Mouse (Mus musculus) stomach, embryonic 15.5 days (tissue): ENCODE data around the gene Carns1. TPM values are rescaled to one million over a fixed set of nuclear protein-coding genes. Genes with fewer than 3 reads are reported as not detected.
A peak's percentile ranks its signal among the peaks of the same experiment; 100 is the strongest.

ENCODE experiments used
- ATAC-seq: fragments of 200-750 bp; cut with Nextera tagmentation; 2 replicates; pipeline ENCODE4 v1.8.0; 2017; ENCODE audit warnings: low read depth, moderate number of reproducible peaks, moderate TSS enrichment; ENCODE audit not compliant: insufficient read depth, low FRiP score
- H3K27ac ChIP-seq: fragments of 300-500 bp; sonication (generic); 2 replicates; pipeline ENCODE4 v1.5.1; 2015; ENCODE audit warnings: mild to moderate bottlenecking, inconsistent platforms
- H3K27me3 ChIP-seq: fragments of 300-500 bp; sonication (generic); replicated peaks from 2 replicates; pipeline ENCODE4 v1.6.1; 2015; ENCODE audit warnings: inconsistent platforms
- H3K36me3 ChIP-seq: fragments of 300-500 bp; sonication (generic); 2 replicates; pipeline ENCODE4 v1.6.1; 2015; ENCODE audit warnings: inconsistent platforms
- H3K4me1 ChIP-seq: fragments of 300-500 bp; sonication (generic); 2 replicates; pipeline ENCODE4 v1.6.1; 2015; ENCODE audit warnings: inconsistent platforms
- H3K4me2 ChIP-seq: fragments of 300-500 bp; sonication (generic); 2 replicates; pipeline ENCODE4 v1.6.1; 2015; ENCODE audit warnings: mild to moderate bottlenecking, inconsistent platforms
- H3K4me3 ChIP-seq: fragments of 300-500 bp; sonication (generic); replicated peaks from 2 replicates; pipeline ENCODE4 v1.5.1; 2015; ENCODE audit warnings: inconsistent platforms
- H3K9ac ChIP-seq: fragments of 300-500 bp; sonication (generic); 2 replicates; pipeline ENCODE4 v1.6.1; 2015; ENCODE audit warnings: inconsistent platforms
- H3K9me3 ChIP-seq: fragments of 300-500 bp; sonication (generic); 2 replicates; pipeline ENCODE4 v1.6.1; 2016; ENCODE audit warnings: inconsistent platforms
- WGBS: fragments of 180-500 bp; shearing (Covaris S2); methylation state at CpG from one replicate; pipeline ENCODE4 v1.1.7; 2015; 5-methylcytosine and 5-hydroxymethylcytosine counted together
- polyA plus RNA-seq: library from polyadenylated mRNA; unstranded; fragments of >200 nt; fragmentation: Nextera tagmentation; extraction: Ambion mirVana; gene quantifications from 2 replicates; pipeline ENCODE4 v1.2.1, GENCODE M21; 2015

Carns1 gene
- polyA plus RNA-seq, 1 experiment from 2014 or later: 1.5 TPM

- H3K27ac ChIP-seq: no peak overlapping the region
- no peaks in the 10 kb centered on the region for H3K27me3 ChIP-seq
- H3K36me3 ChIP-seq: peaks cover 48% of the 10 kb centered on the region
- 61% methylated on average over 3 of the region's 3 CpGs for WGBS
- no peaks in the 10 kb centered on the region for H3K9me3 ChIP-seq
- H3K4me3 ChIP-seq: no peak overlapping the region
- peaks cover 33% of the 10 kb centered on the region for H3K4me1 ChIP-seq
- no peak overlapping the region for H3K4me2 ChIP-seq
- no peak overlapping the region for H3K9ac ChIP-seq
- ATAC-seq: no peak
Observed at GRCm38 (mm10) chr19:4197180-4197579, 21.9 kb upstream of the Carns1 start.

- H3K27ac ChIP-seq: 0 out of 2 replicates have a peak overlapping the region, but pooled peaks have one; percentile 16
- H3K4me1 ChIP-seq: peaks cover 31% of the 10 kb centered on the region
- H3K9me3 ChIP-seq: no peaks in the 10 kb centered on the region
- H3K9ac ChIP-seq: no peak overlapping the region
- ATAC-seq: no peak
- no peak overlapping the region for H3K4me3 ChIP-seq
- H3K4me2 ChIP-seq: no peak overlapping the region
- H3K27me3 ChIP-seq: no peaks in the 10 kb centered on the region
- 32% methylated on average over 5 of the region's 5 CpGs for WGBS
- peaks cover 48% of the 10 kb centered on the region for H3K36me3 ChIP-seq
Observed at GRCm38 (mm10) chr19:4196548-4196947, 21.3 kb upstream of the Carns1 start.

- Histone ChIP-seq H3K4me3 (no peak overlapping the region), H3K36me3 (peaks cover 48% of the 10 kb centered on the region), H3K9ac (no peak overlapping the region), H3K27me3 (no peaks in the 10 kb centered on the region), H3K4me2 (no peak overlapping the region), H3K27ac (no peak overlapping the region), H3K4me1 (peaks cover 30% of the 10 kb centered on the region), H3K9me3 (no peaks in the 10 kb centered on the region)
- ATAC-seq: no peak
- 62% methylated on average over 2 of the region's 2 CpGs for WGBS
Observed at GRCm38 (mm10) chr19:4196048-4196447, 20.8 kb upstream of the Carns1 start.

- Histone ChIP-seq H3K9me3 (no peaks in the 10 kb centered on the region), H3K27me3 (no peaks in the 10 kb centered on the region), H3K4me3 (no peak overlapping the region), H3K4me2 (no peak overlapping the region), H3K36me3 (peaks cover 48% of the 10 kb centered on the region), H3K4me1 (peaks cover 25% of the 10 kb centered on the region), H3K9ac (no peak overlapping the region), H3K27ac (no peak overlapping the region)
- ATAC-seq: no peak
- 76% methylated on average over 12 of the region's 12 CpGs for WGBS
Observed at GRCm38 (mm10) chr19:4194776-4195650, 19.7 kb upstream of the Carns1 start.

GRCm38 (mm10) chr19:4194021-4194724 lies 18.9 kb upstream of the Carns1 start:
- no peaks in the 10 kb centered on the region for H3K9me3 ChIP-seq
- no peak overlapping the region for H3K27ac ChIP-seq
- H3K4me3 ChIP-seq: peak overlapping the region; percentile 93; the same call in 1 of the 2 replicates
- no peaks in the 10 kb centered on the region for H3K27me3 ChIP-seq
- H3K4me2 ChIP-seq: no peak overlapping the region; the same call in 1 of the 2 replicates
- H3K4me1 ChIP-seq: peaks cover 25% of the 10 kb centered on the region
- no peak for ATAC-seq
- no peak overlapping the region for H3K9ac ChIP-seq
- 81% methylated on average over 8 of the region's 8 CpGs for WGBS
- peaks cover 45% of the 10 kb centered on the region for H3K36me3 ChIP-seq

- Histone ChIP-seq H3K9ac (peak overlapping the region; percentile 99), H3K36me3 (peaks cover 41% of the 10 kb centered on the region), H3K4me3 (peak overlapping the region; percentile 93), H3K4me1 (peaks cover 25% of the 10 kb centered on the region), H3K9me3 (no peaks in the 10 kb centered on the region), H3K27ac (peak overlapping the region; percentile 96; the same call in 1 of the 2 replicates), H3K27me3 (no peaks in the 10 kb centered on the region), H3K4me2 (peak overlapping the region; percentile 88)
- WGBS: 47% methylated on average over 6 of the region's 6 CpGs
- ATAC-seq: no peak
Observed at GRCm38 (mm10) chr19:4193129-4193528, 17.9 kb upstream of the Carns1 start.

- Histone ChIP-seq H3K4me1 (peaks cover 25% of the 10 kb centered on the region), H3K4me3 (peak overlapping the region; percentile 93), H3K9me3 (no peaks in the 10 kb centered on the region), H3K27me3 (no peaks in the 10 kb centered on the region), H3K27ac (peak overlapping the region; percentile 96), H3K9ac (peak overlapping the region; percentile 99), H3K36me3 (peaks cover 36% of the 10 kb centered on the region), H3K4me2 (peak overlapping the region; percentile 88)
- ATAC-seq: no peak; the same call in 1 of the 2 replicates
- WGBS: 0% methylated on average over 41 of the region's 52 CpGs
Observed at GRCm38 (mm10) chr19:4192251-4192985, 17.1 kb upstream of the Carns1 start.

- WGBS: 4% methylated on average over 40 of the region's 47 CpGs
- H3K36me3 ChIP-seq: peaks cover 29% of the 10 kb centered on the region
- peak; percentile 92 for ATAC-seq
Observed at GRCm38 (mm10) chr19:4191528-4192250, 16.4 kb upstream of the Carns1 start, which contains the start of gene Ppp1ca. Gene Ppp1ca, plus strand, starts transcription at chr19:4192065.

GRCm38 (mm10) chr19:4190831-4191334 lies 15.6 kb upstream of the Carns1 start, which contains the start of gene Tbc1d10c:
Gene Tbc1d10c, minus strand, starts transcription at chr19:4191284.
- Histone ChIP-seq H3K4me3 (peak within 1 kb of the TSS; percentile 93), H3K36me3 (peaks cover 26% of the 10 kb centered on the region), H3K27me3 (no peaks in the 10 kb centered on the region), H3K4me2 (peak within 1 kb of the TSS; percentile 88), H3K27ac (peak within 1 kb of the TSS; percentile 96), H3K4me1 (peaks cover 19% of the 10 kb centered on the region), H3K9ac (peak within 1 kb of the TSS; percentile 99), H3K9me3 (no peaks in the 10 kb centered on the region)
- ATAC-seq: no peak
- WGBS: 43% methylated on average over 4 of the region's 4 CpGs

More at GRCm38 (mm10) chr19:4191528-4192250, 16.4 kb upstream of the Carns1 start, which contains the start of gene Ppp1ca:
- Histone ChIP-seq H3K4me1 (peaks cover 22% of the 10 kb centered on the region), H3K9me3 (no peaks in the 10 kb centered on the region), H3K9ac (peak within 1 kb of the TSS; percentile 99), H3K4me2 (peak within 1 kb of the TSS; percentile 88), H3K27me3 (no peaks in the 10 kb centered on the region), H3K27ac (peak within 1 kb of the TSS; percentile 96), H3K4me3 (peak within 1 kb of the TSS; percentile 93)

- WGBS: 86% methylated on average over 12 of the region's 12 CpGs
- Histone ChIP-seq H3K36me3 (peaks cover 9% of the 10 kb centered on the region; the same call in 1 of the 2 replicates), H3K4me2 (no peak overlapping the region), H3K27ac (no peak overlapping the region), H3K9ac (no peak overlapping the region), H3K4me1 (peaks cover 30% of the 10 kb centered on the region), H3K4me3 (no peak overlapping the region), H3K27me3 (no peaks in the 10 kb centered on the region), H3K9me3 (no peaks in the 10 kb centered on the region)
- ATAC-seq: no peak
Observed at GRCm38 (mm10) chr19:4189051-4189620, 13.9 kb upstream of the Carns1 start.
